Mouse (Mus musculus) limb, embryonic 11.5 days (tissue): ENCODE measurements around the gene Rpf1. TPM values are rescaled to one million over a fixed set of nuclear protein-coding genes. Genes with fewer than 3 reads are reported as not detected.

Experiments used
- ATAC-seq: fragments of 200-750 bp; cut with Nextera tagmentation; 2 replicates; pipeline ENCODE4 v1.8.0; 2017; ENCODE audit warnings: low read depth; ENCODE audit not compliant: insufficient number of reproducible peaks, low FRiP score, low TSS enrichment
- DNase-seq: peaks from one replicate; pipeline ENCODE4 v3.0.0-alpha.2; 2015; ENCODE audit warnings: low spot score
- H3K27ac ChIP-seq: fragments of 300-500 bp; sonication (generic); replicated peaks from 2 replicates; pipeline ENCODE4 v1.5.1; 2014; ENCODE audit warnings: low read depth, mild to moderate bottlenecking, low read length
- H3K27me3 ChIP-seq: fragments of 300-500 bp; sonication (generic); 2 replicates; pipeline ENCODE4 v1.6.1; 2014; ENCODE audit warnings: mild to moderate bottlenecking, low read length, mixed read lengths; ENCODE audit not compliant: control insufficient read depth, insufficient read depth
- H3K36me3 ChIP-seq: fragments of 300-500 bp; sonication (generic); 2 replicates; pipeline ENCODE4 v1.6.1; 2014; ENCODE audit warnings: mild to moderate bottlenecking, low read length, moderate library complexity, mixed read lengths; ENCODE audit not compliant: control insufficient read depth, insufficient read depth
- H3K4me1 ChIP-seq: fragments of 300-500 bp; sonication (generic); 2 replicates; pipeline ENCODE4 v1.6.1; 2014; ENCODE audit warnings: low read length, mixed read lengths; ENCODE audit not compliant: control insufficient read depth, insufficient read depth
- H3K4me2 ChIP-seq: fragments of 300-500 bp; sonication (generic); 2 replicates; pipeline ENCODE4 v1.6.1; 2014; ENCODE audit warnings: low read depth, mild to moderate bottlenecking, moderate library complexity; ENCODE audit not compliant: severe bottlenecking
- H3K4me3 ChIP-seq: fragments of 300-500 bp; sonication (generic); 2 replicates; pipeline ENCODE4 v1.5.1; 2014; ENCODE audit warnings: low read depth, low read length
- H3K9ac ChIP-seq: fragments of 300-500 bp; sonication (generic); 2 replicates; pipeline ENCODE4 v1.6.1; 2014; ENCODE audit warnings: mild to moderate bottlenecking, low read length
- H3K9me3 ChIP-seq: fragments of 300-500 bp; sonication (generic); 2 replicates; pipeline ENCODE4 v1.6.1; 2016; ENCODE audit warnings: low read length; ENCODE audit not compliant: control insufficient read depth
- WGBS: fragments of 180-500 bp; shearing (Covaris S2); extraction: QIAGEN DNeasy Blood & Tissue Kit; methylation state at CpG from one replicate; pipeline ENCODE4 v1.1.7; 2014; 5-methylcytosine and 5-hydroxymethylcytosine counted together
- polyA plus RNA-seq: library from polyadenylated mRNA; unstranded; fragments of >200 nt; fragmentation: Nextera tagmentation; extraction: Ambion mirVana; gene quantifications from 2 replicates; pipeline ENCODE4 v1.2.1, GENCODE M21; 2014

The Rpf1 gene
- polyA plus RNA-seq, 1 experiment from 2014 or later = 74.7 TPM

- ATAC-seq = no peak
- 90% methylated on average over 7 of the region's 7 CpGs for WGBS
- H3K9me3 ChIP-seq = no peaks in the 10 kb centered on the region
Measured at GRCm38 (mm10) chr3:146562936-146563335, 41.7 kb upstream of the Rpf1 start.

GRCm38 (mm10) chr3:146557507-146557906 is 36.3 kb upstream of the Rpf1 start:
- no peak overlapping the region for H3K27ac ChIP-seq
- H3K4me3 ChIP-seq = no peak overlapping the region
- H3K9ac ChIP-seq = no peak overlapping the region
- DNase-seq (no peak), ATAC-seq (no peak)
- no peaks in the 10 kb centered on the region for H3K27me3 ChIP-seq
- H3K9me3 ChIP-seq = no peaks in the 10 kb centered on the region
- H3K4me2 ChIP-seq = no peak overlapping the region
- WGBS = 84% methylated on average over 6 of the region's 6 CpGs
- H3K36me3 ChIP-seq = no peaks in the 10 kb centered on the region
- no peaks in the 10 kb centered on the region for H3K4me1 ChIP-seq

More at GRCm38 (mm10) chr3:146562936-146563335, 41.7 kb upstream of the Rpf1 start:
- H3K4me2 ChIP-seq = no peak overlapping the region
- no peak overlapping the region for H3K27ac ChIP-seq
- no peak overlapping the region for H3K4me3 ChIP-seq
- no peak for DNase-seq
- no peaks in the 10 kb centered on the region for H3K4me1 ChIP-seq
- no peaks in the 10 kb centered on the region for H3K36me3 ChIP-seq
- no peak overlapping the region for H3K9ac ChIP-seq
- H3K27me3 ChIP-seq = no peaks in the 10 kb centered on the region

GRCm38 (mm10) chr3:146556567-146556966 is 35.3 kb upstream of the Rpf1 start:
- Histone ChIP-seq H3K9ac (no peak overlapping the region), H3K27ac (no peak overlapping the region), H3K36me3 (no peaks in the 10 kb centered on the region), H3K4me1 (no peaks in the 10 kb centered on the region), H3K4me2 (no peak overlapping the region), H3K27me3 (no peaks in the 10 kb centered on the region), H3K9me3 (no peaks in the 10 kb centered on the region), H3K4me3 (no peak overlapping the region)
- DNase-seq (no peak), ATAC-seq (no peak)
- 81% methylated on average over 1 of the region's 1 CpGs for WGBS

GRCm38 (mm10) chr3:146554816-146555215 is 33.6 kb upstream of the Rpf1 start:
- no peak overlapping the region for H3K4me3 ChIP-seq
- H3K4me1 ChIP-seq = no peaks in the 10 kb centered on the region
- H3K4me2 ChIP-seq = no peak overlapping the region
- H3K36me3 ChIP-seq = no peaks in the 10 kb centered on the region
- H3K27me3 ChIP-seq = no peaks in the 10 kb centered on the region
- no peak overlapping the region for H3K27ac ChIP-seq
- 90% methylated on average over 7 of the region's 7 CpGs for WGBS
- H3K9ac ChIP-seq = no peak overlapping the region
- no peak for DNase-seq
- no peak for ATAC-seq
- no peaks in the 10 kb centered on the region for H3K9me3 ChIP-seq

GRCm38 (mm10) chr3:146543632-146544031 is 22.4 kb upstream of the Rpf1 start:
- H3K4me2 ChIP-seq = no peak overlapping the region
- no peak overlapping the region for H3K9ac ChIP-seq
- H3K4me1 ChIP-seq = no peaks in the 10 kb centered on the region
- H3K4me3 ChIP-seq = no peak overlapping the region
- ATAC-seq = no peak
- no peaks in the 10 kb centered on the region for H3K36me3 ChIP-seq
- H3K27me3 ChIP-seq = no peaks in the 10 kb centered on the region
- H3K27ac ChIP-seq = no peak overlapping the region
- DNase-seq = no peak
- no peaks in the 10 kb centered on the region for H3K9me3 ChIP-seq
- WGBS = 14% methylated on average over 1 of the region's 1 CpGs

GRCm38 (mm10) chr3:146540521-146541273 is 19.5 kb upstream of the Rpf1 start:
- no peak for DNase-seq
- H3K27me3 ChIP-seq = no peaks in the 10 kb centered on the region
- H3K27ac ChIP-seq = no peak overlapping the region
- H3K9ac ChIP-seq = no peak overlapping the region
- WGBS = 81% methylated on average over 4 of the region's 4 CpGs
- no peaks in the 10 kb centered on the region for H3K4me1 ChIP-seq
- no peak overlapping the region for H3K4me2 ChIP-seq
- no peak overlapping the region for H3K4me3 ChIP-seq
- no peaks in the 10 kb centered on the region for H3K36me3 ChIP-seq
- no peaks in the 10 kb centered on the region for H3K9me3 ChIP-seq
- ATAC-seq = no peak

- DNase-seq (no peak), ATAC-seq (no peak)
- WGBS = 66% methylated on average over 6 of the region's 6 CpGs
- no peak overlapping the region for H3K27ac ChIP-seq
- H3K4me3 ChIP-seq = no peak overlapping the region
- H3K36me3 ChIP-seq = no peaks in the 10 kb centered on the region
- H3K9me3 ChIP-seq = no peaks in the 10 kb centered on the region
- H3K9ac ChIP-seq = no peak overlapping the region
- no peak overlapping the region for H3K4me2 ChIP-seq
- H3K27me3 ChIP-seq = no peaks in the 10 kb centered on the region
- no peaks in the 10 kb centered on the region for H3K4me1 ChIP-seq
Measured at GRCm38 (mm10) chr3:146534986-146535385, 13.8 kb upstream of the Rpf1 start.

GRCm38 (mm10) chr3:146528335-146528734 is 7.1 kb upstream of the Rpf1 start:
- ATAC-seq (no peak), DNase-seq (no peak)
- no peaks in the 10 kb centered on the region for H3K36me3 ChIP-seq
- H3K27me3 ChIP-seq = no peaks in the 10 kb centered on the region
- H3K9me3 ChIP-seq = no peaks in the 10 kb centered on the region
- WGBS = 54% methylated on average over 2 of the region's 2 CpGs
- no peak overlapping the region for H3K27ac ChIP-seq
- H3K9ac ChIP-seq = no peak overlapping the region
- no peaks in the 10 kb centered on the region for H3K4me1 ChIP-seq
- no peak overlapping the region for H3K4me3 ChIP-seq
- H3K4me2 ChIP-seq = no peak overlapping the region

GRCm38 (mm10) chr3:146521652-146522020 is 407 bp upstream of the Rpf1 start:
- peaks cover 6% of the 10 kb centered on the region; the same call in 1 of the 2 replicates for H3K36me3 ChIP-seq

More at GRCm38 (mm10) chr3:146521652-146522020, 407 bp upstream of the Rpf1 start:
- H3K9ac ChIP-seq = peak overlapping the region; percentile 89
- peak overlapping the region; percentile 82 for H3K4me2 ChIP-seq
- DNase-seq (no peak), ATAC-seq (no peak)
- peak overlapping the region; percentile 92 for H3K27ac ChIP-seq
- H3K27me3 ChIP-seq = no peaks in the 10 kb centered on the region
- no peaks in the 10 kb centered on the region for H3K4me1 ChIP-seq
- H3K9me3 ChIP-seq = no peaks in the 10 kb centered on the region
- WGBS = 12% methylated on average over 8 of the region's 8 CpGs
- H3K4me3 ChIP-seq = peak overlapping the region; percentile 85
